Mouse (Mus musculus) olfactory bulb, adult 2 months (tissue): Measurements from ENCODE around the gene Gm21903. TPM values are rescaled to one million over a fixed set of nuclear protein-coding genes. Genes with fewer than 3 reads are reported as not detected.
"Not testable (repeated sequence)": the region's sequence is repeated elsewhere in the genome, so short reads cannot be mapped to it uniquely, and the experiment has no call there.

Experiments
- H3K27ac ChIP-seq: fragments of 200-500 bp; 2 replicates; pipeline ENCODE4 v1.5.1; 2012; ENCODE audit warnings: low read depth, low read length; ENCODE audit not compliant: insufficient read depth
- H3K4me1 ChIP-seq: fragments of 200-500 bp; 2 replicates; pipeline ENCODE4 v1.6.1; 2012; ENCODE audit warnings: low read length; ENCODE audit not compliant: control insufficient read depth, insufficient read depth
- H3K4me3 ChIP-seq: fragments of 200-500 bp; 2 replicates; pipeline ENCODE4 v1.5.1; 2012; ENCODE audit warnings: mild to moderate bottlenecking, low read depth, low read length, moderate library complexity; ENCODE audit not compliant: insufficient read depth
- CTCF ChIP-seq: fragments of 200-500 bp; IDR thresholded peaks from 2 replicates; pipeline ENCODE4 v1.5.1; 2012; ENCODE audit warnings: low read depth, mild to moderate bottlenecking, low read length, moderate library complexity; ENCODE audit not compliant: insufficient read depth
- POLR2A ChIP-seq: fragments of 200-500 bp; IDR thresholded peaks from 2 replicates; pipeline ENCODE4 v1.6.1; 2012; ENCODE audit warnings: mild to moderate bottlenecking, low read depth, low read length, moderate library complexity; ENCODE audit not compliant: insufficient read depth
- WGBS: fragments of 180-500 bp; shearing (Covaris S2); methylation state at CpG from one replicate; pipeline ENCODE4 v1.1.7; 2018; 5-methylcytosine and 5-hydroxymethylcytosine counted together
- polyA plus RNA-seq: library from polyadenylated mRNA; stranded (reverse); fragments of >200 nt; gene quantifications from 2 replicates; pipeline ENCODE4 v1.2.4, GENCODE M21; 2012; ENCODE audit warnings: low replicate concordance; ENCODE audit not compliant: missing spikeins, insufficient read depth, insufficient read length

The Gm21903 gene
- polyA plus RNA-seq, result not detected in 2 replicates

DNA sequence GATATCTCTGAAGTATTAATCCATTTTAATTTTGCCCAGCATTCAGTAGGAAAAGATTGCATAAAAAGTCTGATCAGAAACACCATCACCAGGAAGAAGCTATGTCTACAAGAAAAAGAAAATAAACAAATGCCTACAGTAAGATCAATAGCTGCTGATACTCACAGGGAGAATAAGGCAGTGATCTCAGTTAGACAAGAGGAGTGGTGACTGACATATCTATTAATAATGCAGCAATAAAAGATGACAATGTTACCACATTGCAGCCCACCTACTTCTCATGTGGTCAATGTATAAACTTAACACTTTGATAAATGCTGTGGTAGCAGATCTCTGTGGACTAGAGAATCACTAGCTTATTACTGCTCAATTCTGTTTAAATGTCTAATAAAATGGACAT, at the start of gene Gm21903:
Gene Gm21903 (minus strand): TSS at position 101 of the 400 bp plus-strand sequence.
- TF ChIP-seq CTCF (no peak), POLR2A (no peak)
- Histone ChIP-seq H3K27ac (no peak within 1 kb of the TSS), H3K4me1 (no peaks in the 10 kb centered on the region), H3K4me3 (no peak within 1 kb of the TSS)

DNA sequence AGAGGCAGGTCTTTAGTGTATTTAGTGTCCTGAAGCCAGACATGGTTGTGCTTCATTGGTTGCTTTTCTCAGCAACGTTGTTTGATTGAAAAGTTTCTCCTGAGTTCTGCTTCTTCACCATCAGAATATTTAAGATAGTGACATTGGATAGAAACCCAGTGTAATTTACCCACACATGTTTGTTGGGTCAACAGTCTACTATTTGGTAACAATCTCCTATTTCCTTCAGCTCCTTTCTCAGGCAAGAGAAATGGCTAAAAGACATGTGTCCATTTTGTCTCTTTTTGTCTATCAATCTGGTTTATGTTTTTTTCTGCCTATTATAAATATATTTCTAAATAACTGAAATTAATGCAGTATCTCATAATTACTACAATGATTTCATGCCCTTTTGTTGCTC, 33.8 kb upstream of the Gm21903 start, which contains the start of gene Esp23:
Gene Esp23 (minus strand): TSS at position 101 of the 400 bp plus-strand sequence.
- TF ChIP-seq CTCF (no peak), POLR2A (no peak)
- WGBS, result 37% methylated on average over 1 of the region's 1 CpGs
- Histone ChIP-seq H3K4me1 (no peaks in the 10 kb centered on the region), H3K27ac (no peak within 1 kb of the TSS), H3K4me3 (no peak within 1 kb of the TSS)

DNA sequence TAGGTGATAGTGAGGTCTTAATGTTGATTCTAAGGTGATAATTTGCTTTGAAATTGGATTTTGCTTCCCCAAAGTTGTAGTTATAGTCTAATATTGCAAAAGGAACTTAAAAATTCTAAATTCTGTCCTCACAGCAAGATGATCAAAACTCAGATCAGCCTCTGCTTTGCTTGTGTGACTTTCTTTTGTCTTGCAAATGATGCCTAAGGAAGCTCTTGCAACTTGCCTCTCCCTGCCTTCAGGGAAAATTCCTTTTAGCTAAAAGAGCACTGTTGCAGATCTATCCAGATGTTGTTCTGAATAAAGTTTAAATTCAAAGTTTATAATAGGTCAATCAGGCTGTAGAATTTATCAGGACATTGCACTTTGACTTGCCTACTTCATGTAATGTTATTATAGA, 20.5 kb upstream of the Gm21903 start:
- no peak for TF ChIP-seq CTCF
- no peak for TF ChIP-seq POLR2A
- Histone ChIP-seq H3K4me1 (no peaks in the 10 kb centered on the region), H3K4me3 (no peak overlapping the region), H3K27ac (no peak overlapping the region)

DNA sequence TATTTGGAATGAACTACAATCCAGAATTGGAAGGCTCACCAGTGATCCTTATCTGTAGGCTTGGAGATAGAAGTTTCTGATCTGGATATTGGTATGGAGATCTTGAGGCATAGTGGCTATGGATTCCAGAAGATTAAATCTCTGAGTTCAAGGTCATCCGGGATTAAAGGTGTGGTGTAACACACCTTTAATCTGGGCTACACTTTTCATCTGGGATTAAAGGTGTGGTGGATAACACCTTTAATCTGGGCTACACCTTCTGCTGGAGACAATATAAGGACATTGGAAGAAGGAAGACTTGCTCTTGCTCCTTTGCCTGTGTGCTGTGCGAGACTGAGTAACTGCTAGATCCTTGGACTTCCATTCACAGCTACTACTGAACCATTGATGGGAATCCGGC, 6.7 kb downstream of the Gm21903 start, which contains the start of gene Esp24:
Gene Esp24 (plus strand): TSS at position 301 of the 400 bp plus-strand sequence.
- not testable (repeated sequence) for H3K27ac ChIP-seq, H3K4me1 ChIP-seq, H3K4me3 ChIP-seq
- 87% methylated on average over 3 of the region's 3 CpGs for WGBS

DNA sequence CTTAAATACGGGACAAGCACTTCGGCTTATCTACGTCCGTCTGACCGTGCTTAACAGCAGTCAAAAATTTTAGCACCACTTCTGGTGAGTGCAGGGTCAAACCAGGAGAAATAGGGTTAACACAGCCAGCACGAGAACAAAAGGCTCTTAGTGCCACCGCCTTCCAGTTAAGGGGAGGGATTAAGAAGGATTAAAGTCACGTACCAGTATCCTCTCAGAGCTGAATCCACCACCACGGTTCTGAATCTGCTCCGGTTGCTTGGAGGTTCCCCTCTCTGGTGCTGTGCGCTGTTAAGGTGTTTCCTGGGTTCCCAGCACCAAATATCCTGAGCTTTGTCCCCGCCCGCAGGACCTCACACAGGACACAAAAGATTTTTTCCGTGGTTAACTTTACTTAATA, 26.0 kb downstream of the Gm21903 start:
- Histone ChIP-seq H3K27ac (no peak overlapping the region), H3K4me3 (no peak overlapping the region), H3K4me1 (no peaks in the 10 kb centered on the region)
- WGBS, result 32% methylated on average over 14 of the region's 14 CpGs
- no peak for TF ChIP-seq CTCF
- TF ChIP-seq POLR2A, result no peak

DNA sequence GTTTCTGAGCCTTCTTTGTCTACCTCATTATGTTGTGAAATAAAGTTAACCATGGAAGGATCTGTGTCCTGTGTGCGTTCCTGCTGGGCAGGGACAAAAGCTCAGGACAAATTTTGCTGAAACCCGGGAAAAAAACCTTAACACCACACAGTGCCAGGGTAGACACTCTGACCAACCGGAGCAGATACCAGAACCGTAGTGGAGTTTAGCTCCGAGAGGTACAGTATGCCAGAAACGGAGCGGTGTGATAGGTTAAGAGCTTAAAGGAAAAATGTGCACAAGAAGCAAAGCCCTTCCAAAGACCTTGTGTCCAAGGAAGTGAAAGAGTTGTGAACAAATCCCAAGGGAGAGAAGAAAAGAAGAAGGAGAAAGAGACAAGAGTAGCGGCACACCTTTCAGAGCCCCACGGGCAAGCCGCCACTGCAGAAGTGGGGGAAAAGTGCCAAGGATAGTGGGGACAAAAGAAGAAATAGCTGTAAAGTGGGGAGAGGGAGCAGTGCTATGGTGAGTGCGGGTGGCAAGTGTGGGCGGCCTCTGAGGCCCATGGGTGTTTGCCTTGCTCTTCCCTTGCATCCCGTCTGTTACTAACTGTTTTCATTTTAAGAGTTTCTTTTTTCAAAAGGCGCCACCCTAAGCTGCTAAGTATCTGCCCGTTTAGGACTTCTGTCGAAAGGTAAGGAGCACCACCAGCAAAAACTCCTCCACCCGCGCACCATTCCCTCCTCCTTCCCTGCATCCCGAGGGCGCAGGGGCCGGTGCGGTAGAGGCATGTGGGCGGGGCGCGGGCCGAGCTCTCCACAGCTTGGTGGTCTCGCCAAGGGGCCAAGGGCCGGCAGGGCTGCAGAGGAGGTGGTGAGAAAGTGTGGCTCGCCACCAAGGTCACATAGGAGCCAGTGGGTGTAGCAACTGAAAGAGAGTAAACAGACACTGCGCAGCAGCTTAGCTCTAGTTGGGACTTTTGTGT, 32.2 kb downstream of the Gm21903 start:
- H3K4me3 ChIP-seq, result peak overlapping the region; percentile 33

DNA sequence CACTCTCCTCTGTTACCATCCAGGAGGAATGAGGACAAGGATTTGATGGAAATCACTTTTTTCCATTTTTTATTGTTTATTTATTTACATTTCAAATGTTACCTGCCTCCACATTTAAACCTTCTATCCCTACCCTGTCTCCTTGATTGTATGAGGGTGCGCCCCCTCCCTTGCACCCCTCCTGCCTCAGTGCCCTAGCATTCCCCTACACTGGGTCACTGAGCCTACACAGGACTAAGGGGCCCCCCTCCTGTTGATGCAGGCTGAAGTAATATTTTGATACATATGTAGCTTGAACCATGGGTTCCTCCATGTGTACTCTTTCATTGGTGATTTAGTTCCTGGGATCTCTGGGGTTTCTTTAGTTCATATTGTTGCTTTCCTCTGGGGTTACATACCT, 33.3 kb downstream of the Gm21903 start:
- Histone ChIP-seq H3K27ac (no peak overlapping the region), H3K4me1 (no peaks in the 10 kb centered on the region), H3K4me3 (no peak overlapping the region)
- TF ChIP-seq CTCF, result no peak
- no peak for TF ChIP-seq POLR2A
- 95% methylated on average over 1 of the region's 1 CpGs for WGBS

More for the DNA sequence above, 32.2 kb downstream of the Gm21903 start:
- H3K4me1 ChIP-seq, result no peaks in the 10 kb centered on the region
- TF ChIP-seq CTCF (no peak), POLR2A (no peak)
- 38% methylated on average over 30 of the region's 30 CpGs for WGBS
- H3K27ac ChIP-seq, result no peak overlapping the region

Other genes with a start within 250 kb of the Gm21903 start
- gene Esp24, start 6.6 kb downstream of the Gm21903 start, polyA plus RNA-seq, result not detected in 2 replicates
- gene Esp23, start 33.7 kb upstream of the Gm21903 start, polyA plus RNA-seq, result not detected in 2 replicates
- not detected in 2 replicates for gene Esp22, start 52.0 kb upstream of the Gm21903 start, polyA plus RNA-seq